Mouse (Mus musculus): ENCODE data around the gene Tspan17.
A peak's percentile ranks its signal among the peaks of the same experiment; 100 is the strongest.
"Not testable (repeated sequence)": the region's sequence is repeated elsewhere in the genome, so short reads cannot be mapped to it uniquely, and the experiment has no call there.

Gene Tspan17

GRCm38 (mm10) chr13:54760164-54760795, 28.9 kb upstream of the Tspan17 start:
- no peak for DNase-seq (ENCODE audit: extremely low spot score, low read depth, low spot score)

- DNase-seq (ENCODE audit: extremely low spot score, low read depth, low spot score) = no peak
These were observed 28.3 kb upstream of the Tspan17 start for GRCm38 (mm10) chr13:54760906-54761305.

- DNase-seq (ENCODE audit: extremely low spot score, low read depth, low spot score) = no peak
These were observed 23.6 kb upstream of the Tspan17 start for GRCm38 (mm10) chr13:54765281-54766191.

- DNase-seq (ENCODE audit: extremely low spot score, low read depth, low spot score) = no peak
These were observed 22.9 kb upstream of the Tspan17 start, which contains the start of gene Sncb for GRCm38 (mm10) chr13:54766192-54766768. Sncb (minus strand) TSS chr13:54766595.

GRCm38 (mm10) chr13:54767012-54767411, 22.2 kb upstream of the Tspan17 start:
- no peak for DNase-seq (ENCODE audit: extremely low spot score, low read depth, low spot score)

- no peak for DNase-seq (ENCODE audit: extremely low spot score, low read depth, low spot score)
These were observed 8.6 kb upstream of the Tspan17 start for GRCm38 (mm10) chr13:54780592-54780991.

GRCm38 (mm10) chr13:54781086-54781485, 8.1 kb upstream of the Tspan17 start:
- no peak for DNase-seq (ENCODE audit: extremely low spot score, low read depth, low spot score)

GRCm38 (mm10) chr13:54783235-54783634, 5.9 kb upstream of the Tspan17 start:
- no peak for DNase-seq (ENCODE audit: extremely low spot score, low read depth, low spot score)

- no peak for DNase-seq (ENCODE audit: extremely low spot score, low read depth, low spot score)
These were observed 5.5 kb upstream of the Tspan17 start, which contains the start of gene Eif4e1b for GRCm38 (mm10) chr13:54783698-54784097. Eif4e1b (plus strand) TSS chr13:54783998.

GRCm38 (mm10) chr13:54787591-54787990, 1.6 kb upstream of the Tspan17 start:
- not testable (repeated sequence) for DNase-seq (ENCODE audit: extremely low spot score, low read depth, low spot score)

GRCm38 (mm10) chr13:54789561-54790397, 602 bp downstream of the Tspan17 start:
- DNase-seq (ENCODE audit: extremely low spot score, low read depth, low spot score) = no peak

GRCm38 (mm10) chr13:54792259-54793230, 3.4 kb downstream of the Tspan17 start:
- no peak for DNase-seq (ENCODE audit: extremely low spot score, low read depth, low spot score)

- no peak for DNase-seq (ENCODE audit: extremely low spot score, low read depth, low spot score)
These were observed 4.9 kb downstream of the Tspan17 start for GRCm38 (mm10) chr13:54794002-54794577.

GRCm38 (mm10) chr13:54794843-54795242, 5.7 kb downstream of the Tspan17 start:
- no peak for DNase-seq (ENCODE audit: extremely low spot score, low read depth, low spot score)

GRCm38 (mm10) chr13:54797356-54797755, 8.2 kb downstream of the Tspan17 start:
- no peak for DNase-seq (ENCODE audit: extremely low spot score, low read depth, low spot score)

- DNase-seq (ENCODE audit: extremely low spot score, low read depth, low spot score) = no peak
These were observed 8.9 kb downstream of the Tspan17 start for GRCm38 (mm10) chr13:54797861-54798643.

- DNase-seq (ENCODE audit: extremely low spot score, low read depth, low spot score) = no peak
These were observed 9.6 kb downstream of the Tspan17 start for GRCm38 (mm10) chr13:54798740-54799139.

- DNase-seq (ENCODE audit: extremely low spot score, low read depth, low spot score) = peak; percentile 73
These were observed 10.5 kb downstream of the Tspan17 start for GRCm38 (mm10) chr13:54799701-54800100.
